Mouse (Mus musculus): Measurements from ENCODE around the gene Ccr6.

DNA sequence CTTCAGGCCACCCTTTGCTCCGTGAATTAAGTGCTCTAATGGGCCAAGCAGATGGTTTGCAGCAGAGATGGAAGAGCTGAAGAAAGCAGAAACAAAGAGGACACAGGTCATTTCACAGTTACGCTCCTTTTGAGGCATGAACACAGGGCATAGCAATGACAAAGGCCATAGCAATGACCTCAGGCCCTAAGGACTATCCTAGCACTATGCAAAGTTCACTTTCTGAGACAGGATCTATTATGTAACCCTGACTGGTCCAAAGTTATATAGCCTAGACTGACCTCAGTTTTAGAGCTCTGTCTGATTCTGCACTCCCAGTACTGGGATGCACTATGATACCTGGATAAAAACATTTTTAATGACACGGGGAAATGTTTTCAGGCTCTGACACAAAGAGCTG lies 42.5 kb downstream of the Ccr6 start:
- TF ChIP-seq ZNF384 (IDR thresholded peaks at IDR 0.05; ENCODE audit: low read depth, low read length) (no peak), HCFC1 (IDR thresholded peaks at IDR 0.05; ENCODE audit: borderline replicate concordance, insufficient read depth, low read length) (no peak)
